Mouse (Mus musculus): ENCODE measurements around the gene Plxdc1.

Plxdc1 gene

GRCm38 (mm10) chr11:97985727-97986677 lies at the start of gene Plxdc1:
Gene Plxdc1, minus strand, starts transcription at chr11:97986444.
- in situ Hi-C loops (cut with MboI, MseI) = loop anchor here (5.0 to 10.0 kb wide), 4 partner anchors 49 to 191 kb away; partner anchors contain the start of gene Lasp1 (in 2 of the 2)

GRCm38 (mm10) chr11:98035977-98036377 lies 49.7 kb upstream of the Plxdc1 start:
- in situ Hi-C loops (cut with MboI, MseI) = no loop called here

GRCm38 (mm10) chr11:98034840-98035239 lies 48.6 kb upstream of the Plxdc1 start:
- in situ Hi-C loops (cut with MboI, MseI) = loop anchor here (5.0 kb wide), 2 partner anchors 42 to 727 kb away; no protein-coding TSS in a partner anchor

GRCm38 (mm10) chr11:98034061-98034460 lies 47.8 kb upstream of the Plxdc1 start:
- in situ Hi-C loops (cut with MboI, MseI) = loop anchor here (5.0 kb wide), 2 partner anchors 43 to 728 kb away; no protein-coding TSS in a partner anchor

GRCm38 (mm10) chr11:98031443-98031770 lies 45.2 kb upstream of the Plxdc1 start:
- in situ Hi-C loops (cut with MboI, MseI) = loop anchor here (5.0 kb wide), 2 partner anchors 46 to 731 kb away; no protein-coding TSS in a partner anchor

GRCm38 (mm10) chr11:98030701-98031442 lies 44.6 kb upstream of the Plxdc1 start:
- in situ Hi-C loops (cut with MboI, MseI) = loop anchor here (5.0 kb wide), 2 partner anchors 46 to 731 kb away; no protein-coding TSS in a partner anchor

GRCm38 (mm10) chr11:98027785-98028184 lies 41.5 kb upstream of the Plxdc1 start:
- in situ Hi-C loops (cut with MboI, MseI) = no loop called here

- in situ Hi-C loops (cut with MboI, MseI) = no loop called here
Measured at GRCm38 (mm10) chr11:98027297-98027688, 41.0 kb upstream of the Plxdc1 start.

- in situ Hi-C loops (cut with MboI, MseI) = no loop called here
Measured at GRCm38 (mm10) chr11:98026570-98027296, 40.5 kb upstream of the Plxdc1 start, which contains the start of gene Rpl19. Gene Rpl19, plus strand, starts transcription at chr11:98026710.

- in situ Hi-C loops (cut with MboI, MseI) = no loop called here
Measured at GRCm38 (mm10) chr11:98026248-98026569, 40.0 kb upstream of the Plxdc1 start.

- in situ Hi-C loops (cut with MboI, MseI) = no loop called here
Measured at GRCm38 (mm10) chr11:98024516-98024915, 38.3 kb upstream of the Plxdc1 start.

- in situ Hi-C loops (cut with MboI, MseI) = no loop called here
Measured at GRCm38 (mm10) chr11:98022555-98023371, 36.5 kb upstream of the Plxdc1 start, which contains the start of gene Cacnb1. Gene Cacnb1, minus strand, starts transcription at chr11:98023034.

GRCm38 (mm10) chr11:98022253-98022554 lies 36.0 kb upstream of the Plxdc1 start:
- in situ Hi-C loops (cut with MboI, MseI) = no loop called here

- in situ Hi-C loops (cut with MboI, MseI) = no loop called here
Measured at GRCm38 (mm10) chr11:98021565-98022252, 35.5 kb upstream of the Plxdc1 start.

- in situ Hi-C loops (cut with MboI, MseI) = no loop called here
Measured at GRCm38 (mm10) chr11:98021118-98021517, 34.9 kb upstream of the Plxdc1 start.

- in situ Hi-C loops (cut with MboI, MseI) = no loop called here
Measured at GRCm38 (mm10) chr11:98020710-98021109, 34.5 kb upstream of the Plxdc1 start.

GRCm38 (mm10) chr11:98019883-98020610 lies 33.8 kb upstream of the Plxdc1 start:
- in situ Hi-C loops (cut with MboI, MseI) = no loop called here

- in situ Hi-C loops (cut with MboI, MseI) = no loop called here
Measured at GRCm38 (mm10) chr11:98018858-98019641, 32.8 kb upstream of the Plxdc1 start.

GRCm38 (mm10) chr11:98018222-98018621 lies 32.0 kb upstream of the Plxdc1 start:
- in situ Hi-C loops (cut with MboI, MseI) = no loop called here

Data from T-helper 17 cell (primary cell).